Mouse (Mus musculus): ENCODE measurements around the gene Wwox. TPM values are rescaled to one million over a fixed set of nuclear protein-coding genes. Genes with fewer than 3 reads are reported as not detected.

Wwox gene
- polyA plus RNA-seq, 2 experiments, result 2.5 to 2.6 TPM

DNA sequence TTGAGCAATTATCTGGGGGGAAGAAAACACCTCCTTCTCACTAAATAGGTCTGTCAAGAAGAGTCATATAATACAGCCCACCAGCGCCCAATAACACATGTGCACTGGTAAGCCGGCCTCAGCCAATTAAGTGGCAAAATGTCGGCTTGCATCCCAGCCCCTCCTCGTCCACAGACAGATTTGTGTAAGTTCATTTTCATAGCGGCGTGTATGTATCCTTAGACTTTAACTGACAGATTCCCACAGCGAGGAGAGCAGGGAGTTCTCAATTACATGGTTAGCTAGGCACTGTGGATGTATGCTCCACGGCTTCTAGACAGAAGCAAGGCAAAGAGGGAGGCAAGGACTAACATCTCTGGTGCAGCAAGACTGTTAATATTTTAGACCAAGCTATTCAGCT is 702.2 kb downstream of the Wwox start:
- no peak overlapping the region for H3K4me2 ChIP-seq (ENCODE audit: low read depth)
- H3K27me3 ChIP-seq (ENCODE audit: control insufficient read depth, insufficient read depth, low read length), result no peaks in the 10 kb centered on the region
- TF ChIP-seq CTCF (IDR thresholded peaks at IDR 0.05; ENCODE audit: low read depth), result no peak
- TF ChIP-seq EP300 (IDR thresholded peaks at IDR 0.05; ENCODE audit: low read depth), result no peak
- ATAC-seq (ENCODE audit: insufficient read depth) (no peak), DNase-seq (ENCODE audit: low read depth in 3 of 3, low spot score in 3 of 3) (no peak)
- H3K4me1 ChIP-seq (replicated peaks; ENCODE audit: control insufficient read depth in 2 of 2, insufficient read depth in 2 of 2, low read length in 1 of 2), result no peaks in the 10 kb centered on the region
- H3K9me3 ChIP-seq (ENCODE audit: control insufficient read depth, low read length), result no peaks in the 10 kb centered on the region
- no peaks in the 10 kb centered on the region for H3K36me3 ChIP-seq (replicated peaks; ENCODE audit: control insufficient read depth, insufficient read depth, low read depth)
- no peak overlapping the region for H3K27ac ChIP-seq
- H3K4me3 ChIP-seq (ENCODE audit: insufficient read depth in 1 of 2, low read depth in 2 of 2, low read length in 2 of 2), result no peak overlapping the region
- H3K9ac ChIP-seq (replicated peaks), result no peak overlapping the region
- WGBS (ENCODE audit: insufficient replicate concordance), result 67% methylated on average over 8 of the region's 8 CpGs

DNA sequence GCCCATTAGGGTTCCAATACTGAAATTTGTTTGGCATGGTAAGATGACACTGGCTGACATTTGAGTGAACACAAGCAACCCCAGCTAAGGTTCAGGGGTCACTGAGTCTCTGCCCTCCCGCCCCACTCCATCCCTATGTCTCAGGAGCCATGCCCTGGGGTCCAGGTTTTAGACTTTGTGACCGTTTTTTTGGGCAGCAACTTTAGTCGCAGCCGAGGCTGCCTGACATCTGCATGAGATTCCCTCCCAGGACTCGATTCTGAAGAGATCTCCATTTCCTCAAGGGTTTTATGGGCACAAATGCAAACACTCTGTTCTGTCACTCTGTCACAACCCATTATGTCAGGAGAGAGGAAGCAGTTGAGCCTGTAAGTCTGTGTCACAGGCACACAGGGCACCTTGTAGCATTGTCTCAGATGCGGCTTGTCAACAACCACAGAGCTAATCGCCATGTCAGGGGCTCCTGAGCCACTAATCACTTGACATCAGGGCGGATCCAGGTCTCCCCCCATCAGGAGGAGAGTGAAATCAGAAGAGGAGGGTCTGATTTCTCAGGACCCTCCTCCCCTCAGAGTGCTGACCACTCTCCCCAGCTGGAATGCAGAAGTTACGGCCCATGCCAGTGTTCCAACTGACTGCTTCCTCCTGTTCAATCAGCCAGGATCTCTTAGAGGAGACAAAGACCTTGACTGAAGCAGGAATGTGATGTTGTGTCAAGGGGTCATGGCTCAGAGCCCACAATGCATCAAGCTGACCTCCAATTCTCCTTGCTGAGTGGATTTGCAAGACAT is 704.3 kb downstream of the Wwox start:
- DNase-seq (ENCODE audit: low read depth in 3 of 3, low spot score in 3 of 3), result no peak
- no peak for TF ChIP-seq EP300 (IDR thresholded peaks at IDR 0.05; ENCODE audit: low read depth)
- no peak for TF ChIP-seq CTCF (IDR thresholded peaks at IDR 0.05; ENCODE audit: low read depth)
- no peak overlapping the region for H3K4me3 ChIP-seq (ENCODE audit: insufficient read depth in 1 of 2, low read depth in 2 of 2, low read length in 2 of 2)
- no peaks in the 10 kb centered on the region for H3K27me3 ChIP-seq (ENCODE audit: control insufficient read depth, insufficient read depth, low read length)
- no peaks in the 10 kb centered on the region for H3K9me3 ChIP-seq (ENCODE audit: control insufficient read depth, low read length)
- H3K27ac ChIP-seq, result no peak overlapping the region
- no peaks in the 10 kb centered on the region for H3K4me1 ChIP-seq (replicated peaks; ENCODE audit: control insufficient read depth in 2 of 2, insufficient read depth in 2 of 2, low read length in 1 of 2)
- no peak overlapping the region for H3K4me2 ChIP-seq (ENCODE audit: low read depth)
- 45% methylated on average over 9 of the region's 9 CpGs for WGBS (ENCODE audit: insufficient replicate concordance)
- no peaks in the 10 kb centered on the region for H3K36me3 ChIP-seq (replicated peaks; ENCODE audit: control insufficient read depth, insufficient read depth, low read depth)
- H3K9ac ChIP-seq (replicated peaks), result no peak overlapping the region
- no peak for ATAC-seq (ENCODE audit: insufficient read depth)

DNA sequence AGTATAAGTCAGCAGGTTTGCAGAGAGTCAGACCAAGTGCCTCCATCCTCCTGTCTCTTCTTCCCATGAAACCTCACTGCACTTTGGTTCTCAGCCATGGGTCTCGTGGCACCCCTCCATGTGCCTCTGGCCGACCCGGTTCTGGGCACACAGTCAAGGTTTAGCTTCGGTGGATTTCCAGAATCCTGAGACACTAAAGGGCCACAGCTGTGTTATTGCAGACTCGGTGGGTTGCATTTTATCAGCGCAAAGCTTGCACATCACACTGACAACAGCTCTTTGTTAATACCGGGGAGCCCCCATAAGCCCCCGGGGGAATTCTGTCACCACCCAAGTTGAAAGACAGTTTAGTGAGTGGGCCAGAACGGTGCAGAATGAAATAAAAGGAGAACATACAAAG is 707.6 kb downstream of the Wwox start:
- no peak overlapping the region for H3K4me2 ChIP-seq (ENCODE audit: low read depth)
- ATAC-seq (ENCODE audit: insufficient read depth) (no peak), DNase-seq (ENCODE audit: low read depth in 3 of 3, low spot score in 3 of 3) (no peak)
- TF ChIP-seq EP300 (IDR thresholded peaks at IDR 0.05; ENCODE audit: low read depth) (no peak), CTCF (IDR thresholded peaks at IDR 0.05; ENCODE audit: low read depth) (no peak)
- WGBS (ENCODE audit: insufficient replicate concordance), result 63% methylated on average over 9 of the region's 9 CpGs
- H3K27ac ChIP-seq, result no peak overlapping the region
- H3K9ac ChIP-seq (replicated peaks), result no peak overlapping the region
- H3K9me3 ChIP-seq (ENCODE audit: control insufficient read depth, low read length), result no peaks in the 10 kb centered on the region
- no peaks in the 10 kb centered on the region for H3K36me3 ChIP-seq (replicated peaks; ENCODE audit: control insufficient read depth, insufficient read depth, low read depth)
- H3K27me3 ChIP-seq (ENCODE audit: control insufficient read depth, insufficient read depth, low read length), result no peaks in the 10 kb centered on the region
- peaks cover 3 to 9% of the 10 kb centered on the region in 2 experiments; a peak in 3 of 4 replicates for H3K4me1 ChIP-seq (replicated peaks; ENCODE audit: control insufficient read depth in 2 of 2, insufficient read depth in 2 of 2, low read length in 1 of 2)
- no peak overlapping the region for H3K4me3 ChIP-seq (ENCODE audit: insufficient read depth in 1 of 2, low read depth in 2 of 2, low read length in 2 of 2)

DNA sequence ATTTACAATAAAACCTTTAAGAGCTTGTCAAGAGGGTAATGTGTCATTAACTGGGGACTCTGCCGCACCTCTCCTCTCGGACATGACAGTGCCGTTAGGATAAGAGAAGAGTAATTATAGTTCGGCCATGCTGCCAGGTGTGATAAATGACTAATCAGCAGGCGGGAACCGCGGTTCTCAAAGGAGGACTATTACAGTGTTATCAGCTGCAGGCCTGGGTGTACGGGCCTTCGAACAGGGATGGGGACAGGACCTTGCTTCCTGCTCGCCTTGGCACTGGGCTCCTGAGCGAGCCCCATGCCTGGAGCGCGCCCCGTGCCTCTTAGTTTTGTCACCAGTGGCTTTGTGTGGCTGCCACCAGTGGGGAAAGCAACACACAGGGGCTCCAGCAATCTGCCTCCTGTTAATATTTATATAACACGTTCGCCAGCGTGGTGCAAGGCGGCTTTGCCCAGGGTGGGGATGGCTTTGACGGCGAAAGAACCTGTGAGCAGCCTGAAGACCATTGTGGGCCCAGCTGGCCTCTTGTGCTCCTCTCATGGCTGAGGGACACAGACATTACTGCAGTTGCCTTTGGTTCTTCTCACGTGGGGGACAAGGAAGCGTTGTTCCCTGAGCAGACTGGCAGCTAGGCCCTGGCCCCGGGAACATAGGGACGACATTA is 711.1 kb downstream of the Wwox start:
- H3K36me3 ChIP-seq (replicated peaks; ENCODE audit: control insufficient read depth, insufficient read depth, low read depth), result no peaks in the 10 kb centered on the region
- H3K4me3 ChIP-seq (ENCODE audit: insufficient read depth in 1 of 2, low read depth in 2 of 2, low read length in 2 of 2), result no peak overlapping the region
- DNase-seq (ENCODE audit: low read depth in 3 of 3, low spot score in 3 of 3), result peak; percentile 19 to 44 (median 39)
- H3K27ac ChIP-seq, result no peak overlapping the region
- 42% methylated on average over 24 of the region's 24 CpGs for WGBS (ENCODE audit: insufficient replicate concordance)
- H3K9me3 ChIP-seq (ENCODE audit: control insufficient read depth, low read length), result no peaks in the 10 kb centered on the region
- ATAC-seq (ENCODE audit: insufficient read depth), result peak; percentile 84
- H3K4me1 ChIP-seq (replicated peaks; ENCODE audit: control insufficient read depth in 2 of 2, insufficient read depth in 2 of 2, low read length in 1 of 2), result peaks cover 3 to 11% of the 10 kb centered on the region in 2 experiments; a peak in 3 of 4 replicates
- no peaks in the 10 kb centered on the region for H3K27me3 ChIP-seq (ENCODE audit: control insufficient read depth, insufficient read depth, low read length)
- H3K9ac ChIP-seq (replicated peaks), result no peak overlapping the region
- peak; percentile 60 for TF ChIP-seq EP300 (IDR thresholded peaks at IDR 0.05; ENCODE audit: low read depth)
- no peak for TF ChIP-seq CTCF (IDR thresholded peaks at IDR 0.05; ENCODE audit: low read depth)
- H3K4me2 ChIP-seq (ENCODE audit: low read depth), result peak overlapping the region; percentile 38

DNA sequence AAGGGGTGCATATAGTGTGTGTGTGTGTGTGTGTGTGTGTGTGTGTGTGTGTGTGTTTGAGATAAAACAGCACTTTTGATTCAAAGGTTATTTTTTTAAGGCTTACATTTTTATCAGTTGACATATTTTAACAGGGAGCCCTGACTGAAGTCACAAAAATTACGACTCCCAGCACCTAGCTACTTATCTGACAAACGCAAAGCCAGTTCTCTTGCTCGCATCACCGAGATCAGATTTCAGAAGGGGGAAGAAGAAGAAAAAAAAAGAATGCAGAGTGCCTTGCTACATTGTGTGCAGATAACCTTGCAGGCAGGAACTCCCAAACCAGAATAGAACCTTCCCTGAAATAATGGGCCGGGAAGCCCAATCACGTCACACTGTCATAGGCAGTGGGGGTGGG is 712.0 kb downstream of the Wwox start:
- no peak for TF ChIP-seq CTCF (IDR thresholded peaks at IDR 0.05; ENCODE audit: low read depth)
- no peak for TF ChIP-seq EP300 (IDR thresholded peaks at IDR 0.05; ENCODE audit: low read depth)
- DNase-seq (ENCODE audit: low read depth in 3 of 3, low spot score in 3 of 3), result no peak
- no peaks in the 10 kb centered on the region for H3K27me3 ChIP-seq (ENCODE audit: control insufficient read depth, insufficient read depth, low read length)
- no peak overlapping the region for H3K27ac ChIP-seq
- peaks cover 3 to 11% of the 10 kb centered on the region in 2 experiments; a peak in 3 of 4 replicates for H3K4me1 ChIP-seq (replicated peaks; ENCODE audit: control insufficient read depth in 2 of 2, insufficient read depth in 2 of 2, low read length in 1 of 2)
- no peaks in the 10 kb centered on the region for H3K36me3 ChIP-seq (replicated peaks; ENCODE audit: control insufficient read depth, insufficient read depth, low read depth)
- ATAC-seq (ENCODE audit: insufficient read depth), result peak; percentile 40; the same call in 1 of the 2 replicates
- H3K9me3 ChIP-seq (ENCODE audit: control insufficient read depth, low read length), result no peaks in the 10 kb centered on the region
- H3K4me3 ChIP-seq (ENCODE audit: insufficient read depth in 1 of 2, low read depth in 2 of 2, low read length in 2 of 2), result no peak overlapping the region
- no peak overlapping the region for H3K4me2 ChIP-seq (ENCODE audit: low read depth)
- WGBS (ENCODE audit: insufficient replicate concordance), result 7% methylated on average over 6 of the region's 6 CpGs
- no peak overlapping the region for H3K9ac ChIP-seq (replicated peaks)

Data from liver, embryonic 14.5 days (tissue).